Mouse (Mus musculus): ENCODE measurements around the gene Aldh1l1. TPM values are rescaled to one million over a fixed set of nuclear protein-coding genes. Genes with fewer than 3 reads are reported as not detected.

Aldh1l1 gene
- polyA plus RNA-seq, 1 experiment from 2014 or later, result 17.5 TPM

- Histone ChIP-seq H3K36me3 (no peaks in the 10 kb centered on the region), H3K9me3 (no peaks in the 10 kb centered on the region), H3K27ac (0 out of 2 replicates have a peak overlapping the region, but pooled peaks have one; percentile 18), H3K4me3 (replicated peaks) (peak overlapping the region; percentile 63), H3K4me2 (replicated peaks) (peak overlapping the region; percentile 100), H3K4me1 (replicated peaks) (peaks cover 14% of the 10 kb centered on the region), H3K9ac (peak overlapping the region; percentile 60), H3K27me3 (replicated peaks) (peaks cover 18% of the 10 kb centered on the region)
- ATAC-seq, result peak; percentile 89
- under 1% methylated on average over 31 of the region's 31 CpGs for WGBS
Observed at GRCm38 (mm10) chr6:90463228-90463862, 22.9 kb upstream of the Aldh1l1 start.

- Histone ChIP-seq H3K4me3 (replicated peaks) (peak overlapping the region; percentile 63), H3K9me3 (no peaks in the 10 kb centered on the region), H3K4me1 (replicated peaks) (peaks cover 14% of the 10 kb centered on the region), H3K9ac (0 out of 2 replicates have a peak overlapping the region, but pooled peaks have one; percentile 60), H3K4me2 (replicated peaks) (peak overlapping the region; percentile 100), H3K27me3 (replicated peaks) (peaks cover 18% of the 10 kb centered on the region), H3K36me3 (no peaks in the 10 kb centered on the region), H3K27ac (0 out of 2 replicates have a peak overlapping the region, but pooled peaks have one; percentile 18)
- ATAC-seq, result no peak
- 35% methylated on average over 7 of the region's 7 CpGs for WGBS
Observed at GRCm38 (mm10) chr6:90463890-90464421, 22.3 kb upstream of the Aldh1l1 start.

- H3K27ac ChIP-seq, result no peak overlapping the region
- H3K4me2 ChIP-seq (replicated peaks), result no peak overlapping the region
- H3K36me3 ChIP-seq, result no peaks in the 10 kb centered on the region
- no peak overlapping the region for H3K9ac ChIP-seq
- peaks cover 14% of the 10 kb centered on the region for H3K4me1 ChIP-seq (replicated peaks)
- no peaks in the 10 kb centered on the region for H3K9me3 ChIP-seq
- H3K4me3 ChIP-seq (replicated peaks), result no peak overlapping the region
- ATAC-seq, result no peak
- 95% methylated on average over 11 of the region's 11 CpGs for WGBS
- H3K27me3 ChIP-seq (replicated peaks), result peaks cover 13% of the 10 kb centered on the region
Observed at GRCm38 (mm10) chr6:90465028-90465640, 21.1 kb upstream of the Aldh1l1 start.

- ATAC-seq, result no peak
- no peaks in the 10 kb centered on the region for H3K36me3 ChIP-seq
- H3K27ac ChIP-seq, result no peak overlapping the region
- no peak overlapping the region for H3K4me2 ChIP-seq (replicated peaks)
- 84% methylated on average over 10 of the region's 10 CpGs for WGBS
- no peaks in the 10 kb centered on the region for H3K9me3 ChIP-seq
- H3K4me1 ChIP-seq (replicated peaks), result peaks cover 14% of the 10 kb centered on the region
- peaks cover 9% of the 10 kb centered on the region for H3K27me3 ChIP-seq (replicated peaks)
- H3K9ac ChIP-seq, result no peak overlapping the region
- no peak overlapping the region for H3K4me3 ChIP-seq (replicated peaks)
Observed at GRCm38 (mm10) chr6:90466079-90466478, 20.1 kb upstream of the Aldh1l1 start.

GRCm38 (mm10) chr6:90466847-90467410, 19.3 kb upstream of the Aldh1l1 start:
- H3K27ac ChIP-seq, result no peak overlapping the region
- peaks cover 13% of the 10 kb centered on the region for H3K4me1 ChIP-seq (replicated peaks)
- peaks cover under 1% of the 10 kb centered on the region; the same call in 1 of the 2 replicates for H3K27me3 ChIP-seq (replicated peaks)
- ATAC-seq, result no peak
- H3K9me3 ChIP-seq, result no peaks in the 10 kb centered on the region
- no peak overlapping the region for H3K4me2 ChIP-seq (replicated peaks)
- H3K4me3 ChIP-seq (replicated peaks), result no peak overlapping the region
- H3K9ac ChIP-seq, result no peak overlapping the region
- WGBS, result 90% methylated on average over 12 of the region's 12 CpGs
- H3K36me3 ChIP-seq, result no peaks in the 10 kb centered on the region

- Histone ChIP-seq H3K27ac (no peak overlapping the region), H3K4me3 (replicated peaks) (no peak overlapping the region), H3K4me1 (replicated peaks) (peaks cover 6% of the 10 kb centered on the region; the same call in 1 of the 2 replicates), H3K4me2 (replicated peaks) (no peak overlapping the region), H3K36me3 (no peaks in the 10 kb centered on the region), H3K9ac (no peak overlapping the region), H3K27me3 (replicated peaks) (no peaks in the 10 kb centered on the region), H3K9me3 (no peaks in the 10 kb centered on the region)
- WGBS, result 73% methylated on average over 1 of the region's 1 CpGs
- ATAC-seq, result no peak
Observed at GRCm38 (mm10) chr6:90468216-90468615, 18.0 kb upstream of the Aldh1l1 start.

GRCm38 (mm10) chr6:90469041-90469440, 17.2 kb upstream of the Aldh1l1 start:
- ATAC-seq, result no peak

GRCm38 (mm10) chr6:90470255-90470654, 16.0 kb upstream of the Aldh1l1 start:
- no peak overlapping the region for H3K4me3 ChIP-seq (replicated peaks)
- no peak overlapping the region for H3K9ac ChIP-seq
- ATAC-seq, result no peak
- no peaks in the 10 kb centered on the region for H3K27me3 ChIP-seq (replicated peaks)
- no peaks in the 10 kb centered on the region for H3K9me3 ChIP-seq
- H3K27ac ChIP-seq, result no peak overlapping the region
- 89% methylated on average over 2 of the region's 2 CpGs for WGBS
- no peaks in the 10 kb centered on the region for H3K4me1 ChIP-seq (replicated peaks)
- no peak overlapping the region for H3K4me2 ChIP-seq (replicated peaks)
- no peaks in the 10 kb centered on the region for H3K36me3 ChIP-seq

More at GRCm38 (mm10) chr6:90469041-90469440, 17.2 kb upstream of the Aldh1l1 start:
- no peaks in the 10 kb centered on the region for H3K36me3 ChIP-seq
- WGBS, result 86% methylated on average over 6 of the region's 6 CpGs
- no peaks in the 10 kb centered on the region for H3K27me3 ChIP-seq (replicated peaks)
- H3K9me3 ChIP-seq, result no peaks in the 10 kb centered on the region
- no peak overlapping the region for H3K9ac ChIP-seq
- no peak overlapping the region for H3K27ac ChIP-seq
- no peaks in the 10 kb centered on the region for H3K4me1 ChIP-seq (replicated peaks)
- H3K4me3 ChIP-seq (replicated peaks), result no peak overlapping the region
- H3K4me2 ChIP-seq (replicated peaks), result no peak overlapping the region

- Histone ChIP-seq H3K9ac (no peak overlapping the region), H3K4me2 (replicated peaks) (no peak overlapping the region), H3K9me3 (no peaks in the 10 kb centered on the region), H3K27me3 (replicated peaks) (no peaks in the 10 kb centered on the region), H3K4me1 (replicated peaks) (no peaks in the 10 kb centered on the region), H3K27ac (0 out of 2 replicates have a peak overlapping the region, but pooled peaks have one; percentile 1), H3K4me3 (replicated peaks) (no peak overlapping the region), H3K36me3 (no peaks in the 10 kb centered on the region)
- WGBS, result 61% methylated on average over 12 of the region's 12 CpGs
- ATAC-seq, result no peak
Observed at GRCm38 (mm10) chr6:90470947-90471541, 15.2 kb upstream of the Aldh1l1 start.

- H3K27ac ChIP-seq, result no peak overlapping the region
- H3K36me3 ChIP-seq, result no peaks in the 10 kb centered on the region
- H3K9ac ChIP-seq, result no peak overlapping the region
- 0 out of 2 replicates have a peak, but pooled peaks cover 2% of the 10 kb centered on the region for H3K4me1 ChIP-seq (replicated peaks)
- H3K4me3 ChIP-seq (replicated peaks), result no peak overlapping the region
- no peak for ATAC-seq
- no peaks in the 10 kb centered on the region for H3K27me3 ChIP-seq (replicated peaks)
- no peaks in the 10 kb centered on the region for H3K9me3 ChIP-seq
- no peak overlapping the region for H3K4me2 ChIP-seq (replicated peaks)
- WGBS, result 68% methylated on average over 4 of the region's 4 CpGs
Observed at GRCm38 (mm10) chr6:90472079-90472478, 14.1 kb upstream of the Aldh1l1 start.

GRCm38 (mm10) chr6:90472697-90473096, 13.5 kb upstream of the Aldh1l1 start:
- no peak overlapping the region for H3K27ac ChIP-seq
- H3K36me3 ChIP-seq, result no peaks in the 10 kb centered on the region
- H3K4me1 ChIP-seq (replicated peaks), result 0 out of 2 replicates have a peak, but pooled peaks cover 2% of the 10 kb centered on the region
- H3K4me2 ChIP-seq (replicated peaks), result no peak overlapping the region
- H3K4me3 ChIP-seq (replicated peaks), result no peak overlapping the region
- WGBS, result 92% methylated on average over 3 of the region's 3 CpGs
- no peaks in the 10 kb centered on the region for H3K9me3 ChIP-seq
- H3K9ac ChIP-seq, result no peak overlapping the region
- H3K27me3 ChIP-seq (replicated peaks), result no peaks in the 10 kb centered on the region
- no peak for ATAC-seq

Data from intestine, embryonic 15.5 days (tissue).